Mouse (Mus musculus) thymus, postnatal 10 days (tissue): ENCODE results near the gene Eef1akmt1.

Experiments used
- DNase-seq, 2 experiments: peaks; one replicate each; pipeline ENCODE4 v3.0.0; 2021; ENCODE audit warnings: low spot score in 2 of 2

The Eef1akmt1 gene

DNA sequence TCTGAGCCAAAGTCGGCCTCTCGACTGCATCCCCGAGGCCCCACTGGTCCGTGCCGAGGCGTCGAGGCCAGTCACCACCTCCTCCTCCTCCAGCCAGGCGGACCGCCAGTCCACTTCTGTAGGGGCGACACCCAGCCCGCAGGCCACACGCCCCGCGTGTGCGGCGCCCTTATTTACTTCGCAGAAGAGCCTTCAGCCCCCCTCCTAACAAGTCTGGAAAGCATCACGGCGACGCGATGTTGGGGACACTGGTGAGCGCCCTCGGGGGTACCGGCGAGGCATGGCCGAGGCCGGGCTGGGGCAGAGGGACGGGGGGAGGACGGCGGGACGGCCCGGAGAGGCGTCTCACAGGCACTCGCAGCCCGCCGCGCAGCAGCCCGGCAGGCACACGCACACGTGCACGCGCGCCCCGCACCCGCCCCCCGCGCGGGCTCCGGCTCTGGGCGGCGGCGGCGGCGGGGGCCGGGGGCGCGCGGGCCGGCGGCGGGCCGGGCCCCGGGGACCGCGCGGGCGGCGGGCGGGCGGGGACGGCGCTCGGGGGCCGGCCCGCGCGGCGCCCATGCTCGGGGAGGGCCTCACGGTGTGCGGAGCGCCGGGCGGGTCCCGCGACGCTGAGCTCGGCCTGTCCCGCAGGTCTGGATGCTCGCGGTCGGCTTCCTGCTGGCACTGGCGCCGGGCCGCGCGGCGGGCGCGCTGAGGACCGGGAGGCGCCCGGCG lies 46.6 kb downstream of the Eef1akmt1 start, which contains the start of gene Il17d:
Il17d (plus strand) TSS at position 107 of the 717 bp plus-strand sequence.
- no peak for DNase-seq

DNA sequence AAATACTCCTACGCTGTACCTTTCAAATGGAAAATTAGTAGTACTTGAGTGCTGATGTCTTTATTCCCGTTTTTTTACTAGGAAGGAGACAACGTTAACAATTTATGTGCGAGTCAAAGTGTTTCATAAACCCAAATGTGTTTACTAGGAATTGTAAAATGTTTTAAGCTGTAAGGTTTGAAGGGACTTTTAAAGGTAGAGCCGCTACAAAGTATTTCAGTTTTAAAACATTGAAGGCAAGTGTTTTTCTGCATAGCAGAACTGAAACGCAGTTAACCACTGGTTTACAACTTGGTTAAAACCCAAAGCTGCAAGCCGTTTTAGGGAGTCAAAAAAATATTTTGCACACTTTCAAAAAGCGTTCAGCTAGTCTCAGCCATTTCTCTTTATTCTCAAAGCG lies 47.6 kb downstream of the Eef1akmt1 start:
- no peak for DNase-seq

DNA sequence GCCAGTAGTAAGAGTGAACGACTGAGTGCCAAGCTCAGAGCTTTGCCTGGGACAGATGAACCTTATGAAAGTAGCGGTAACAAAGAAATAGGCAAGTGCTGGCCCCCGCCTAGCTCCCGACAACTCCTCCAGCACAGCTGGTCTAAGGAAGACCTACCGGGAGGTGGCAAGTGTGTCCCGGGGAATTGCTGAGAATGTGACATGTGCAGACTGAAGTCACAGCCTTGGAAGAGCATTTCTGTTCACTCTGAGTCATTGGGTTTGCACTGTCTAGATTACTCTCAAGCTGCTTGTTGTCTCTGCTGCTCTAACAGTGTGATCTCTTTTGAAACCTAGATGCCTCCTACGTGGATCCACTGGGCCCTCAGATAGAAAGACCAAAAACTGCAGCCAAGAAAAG lies 54.4 kb downstream of the Eef1akmt1 start:
- DNase-seq = no peak

DNA sequence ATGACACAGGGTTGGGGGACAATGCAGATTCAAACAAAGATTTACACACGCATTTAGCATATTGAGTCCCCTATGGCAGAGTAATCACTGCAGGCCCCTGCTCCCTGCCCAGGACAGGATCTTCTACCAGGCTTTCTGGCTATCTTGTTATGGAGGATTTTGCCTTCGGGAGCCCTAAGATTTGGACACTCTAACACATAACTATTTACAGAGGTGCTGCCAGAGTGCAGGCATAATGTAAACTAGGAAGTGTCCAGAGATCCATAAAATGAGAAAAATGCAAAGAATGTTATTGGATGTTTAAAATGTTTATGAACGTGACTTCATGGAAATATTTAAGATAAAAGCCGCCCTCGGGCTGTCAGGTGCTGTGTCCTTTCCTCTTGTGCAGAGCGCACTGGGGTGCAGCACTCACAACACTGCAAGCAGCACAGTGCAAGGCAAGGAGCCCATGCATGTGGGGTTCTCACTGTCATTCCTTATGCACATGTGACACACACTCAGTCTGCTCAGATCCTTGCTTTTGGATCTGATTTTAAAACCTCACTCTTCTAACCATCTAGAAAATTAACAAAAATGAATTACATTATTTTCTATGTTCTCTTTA lies 56.2 kb downstream of the Eef1akmt1 start:
- DNase-seq = no peak

DNA sequence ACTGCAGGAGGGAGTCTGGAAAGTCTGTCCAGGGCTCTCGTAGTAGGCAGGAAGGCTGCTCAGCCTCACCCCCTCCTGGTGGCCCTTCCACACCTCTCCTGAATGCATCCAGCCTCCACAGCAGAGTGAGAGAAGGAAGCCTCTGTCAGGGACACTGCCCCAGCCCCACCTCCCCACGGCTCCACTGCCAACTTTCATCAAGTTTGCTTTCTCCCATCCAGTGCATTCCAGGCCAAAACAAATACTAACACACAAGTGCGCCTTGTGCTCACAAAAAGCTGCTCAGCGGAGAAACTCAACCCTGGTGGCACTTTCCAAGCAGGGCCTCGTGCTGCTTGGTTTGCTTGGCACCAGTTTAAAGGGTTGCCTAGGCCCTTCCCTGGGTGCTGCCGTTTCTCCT lies 61.9 kb downstream of the Eef1akmt1 start:
- DNase-seq = no peak

DNA sequence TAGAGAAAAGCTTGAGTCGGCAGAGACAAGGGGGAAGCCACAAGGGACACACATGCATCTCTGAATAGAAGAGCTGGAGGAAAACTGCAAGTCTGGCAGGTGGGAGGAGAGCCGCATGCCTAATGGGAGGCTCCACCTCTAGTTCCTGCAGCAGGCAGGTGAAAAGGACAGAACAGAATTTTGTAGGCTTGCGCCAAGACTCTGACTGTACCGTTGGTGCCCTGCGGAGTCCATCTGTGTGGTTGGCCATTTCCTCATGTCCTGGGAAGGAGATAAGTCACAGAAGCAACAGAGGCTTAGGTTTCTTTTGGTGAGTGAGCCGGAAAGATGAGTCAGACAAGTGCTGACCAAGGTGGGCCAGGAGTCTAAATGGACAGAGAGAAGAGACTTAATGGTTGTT lies 67.7 kb downstream of the Eef1akmt1 start:
- DNase-seq = no peak
